Mouse (Mus musculus): Measurements from ENCODE around the gene Gm42417.
A peak's percentile ranks its signal among the peaks of the same experiment; 100 is the strongest.

Gm42417 gene

GRCm38 (mm10) chr1:36563632-36564031 is 24.4 kb upstream of the Gm42417 start:
- no peak for DNase-seq

DNA sequence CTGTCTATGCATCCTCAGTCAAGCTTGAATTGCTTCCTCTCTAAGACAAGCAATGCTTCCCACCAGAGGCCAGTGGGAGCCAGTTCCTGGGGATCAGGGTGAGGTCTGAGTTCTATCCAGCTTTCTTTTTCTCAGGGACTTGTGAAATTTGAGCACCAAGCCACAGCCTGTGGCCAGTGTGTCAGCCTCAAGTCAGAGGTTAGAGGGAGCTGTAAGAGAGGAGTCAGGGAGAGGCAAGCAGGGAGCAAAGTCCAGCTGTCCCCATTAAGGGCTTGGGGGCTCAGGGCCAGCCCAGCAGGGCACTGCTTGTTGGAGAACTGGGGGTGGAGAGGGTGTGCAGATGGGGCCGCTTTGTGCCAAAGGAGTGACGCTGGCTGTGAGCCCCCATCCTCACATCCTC is 24.0 kb upstream of the Gm42417 start:
- DNase-seq, result peak in 1 of 2 experiments; percentile 73

- no peak for DNase-seq
Observed at GRCm38 (mm10) chr1:36562388-36562787, 23.2 kb upstream of the Gm42417 start.

GRCm38 (mm10) chr1:36560903-36561302 is 21.7 kb upstream of the Gm42417 start:
- DNase-seq, result no peak

GRCm38 (mm10) chr1:36559888-36560287 is 20.7 kb upstream of the Gm42417 start:
- no peak for DNase-seq

DNA sequence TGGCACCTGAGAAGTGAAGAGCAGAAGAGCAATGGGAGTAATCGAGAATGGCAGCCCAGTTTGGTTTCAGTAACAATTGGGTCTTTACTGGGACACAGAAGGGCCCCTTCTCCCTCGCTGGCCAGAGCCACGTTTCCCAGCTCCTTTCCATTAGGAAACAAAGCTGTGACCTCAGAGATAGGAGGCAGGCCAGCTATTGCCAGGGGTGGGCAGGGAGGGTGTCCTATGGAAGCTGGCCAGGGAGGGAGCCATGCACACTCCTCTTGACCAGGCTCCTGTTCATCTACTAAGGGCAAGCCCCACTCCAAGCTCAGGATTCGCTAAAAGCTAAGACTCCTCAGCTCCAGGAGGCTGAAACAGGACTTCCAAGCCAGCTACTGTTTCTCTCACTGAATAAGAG is 20.0 kb upstream of the Gm42417 start:
- DNase-seq, result peak in 1 of 2 experiments; percentile 52

- peak; percentile 86 to 88 for DNase-seq
Observed at GRCm38 (mm10) chr1:36558031-36558993, 19.1 kb upstream of the Gm42417 start, which contains the start of gene Sema4c. Gene Sema4c (minus strand): TSS chr1:36558349.

GRCm38 (mm10) chr1:36557457-36558011 is 18.3 kb upstream of the Gm42417 start:
- peak; percentile 91 to 93 for DNase-seq

GRCm38 (mm10) chr1:36556553-36557456 is 17.6 kb upstream of the Gm42417 start:
- peak; percentile 99 to 100 for DNase-seq

GRCm38 (mm10) chr1:36555798-36556395 is 16.7 kb upstream of the Gm42417 start:
- peak; percentile 82 to 89 for DNase-seq

DNA sequence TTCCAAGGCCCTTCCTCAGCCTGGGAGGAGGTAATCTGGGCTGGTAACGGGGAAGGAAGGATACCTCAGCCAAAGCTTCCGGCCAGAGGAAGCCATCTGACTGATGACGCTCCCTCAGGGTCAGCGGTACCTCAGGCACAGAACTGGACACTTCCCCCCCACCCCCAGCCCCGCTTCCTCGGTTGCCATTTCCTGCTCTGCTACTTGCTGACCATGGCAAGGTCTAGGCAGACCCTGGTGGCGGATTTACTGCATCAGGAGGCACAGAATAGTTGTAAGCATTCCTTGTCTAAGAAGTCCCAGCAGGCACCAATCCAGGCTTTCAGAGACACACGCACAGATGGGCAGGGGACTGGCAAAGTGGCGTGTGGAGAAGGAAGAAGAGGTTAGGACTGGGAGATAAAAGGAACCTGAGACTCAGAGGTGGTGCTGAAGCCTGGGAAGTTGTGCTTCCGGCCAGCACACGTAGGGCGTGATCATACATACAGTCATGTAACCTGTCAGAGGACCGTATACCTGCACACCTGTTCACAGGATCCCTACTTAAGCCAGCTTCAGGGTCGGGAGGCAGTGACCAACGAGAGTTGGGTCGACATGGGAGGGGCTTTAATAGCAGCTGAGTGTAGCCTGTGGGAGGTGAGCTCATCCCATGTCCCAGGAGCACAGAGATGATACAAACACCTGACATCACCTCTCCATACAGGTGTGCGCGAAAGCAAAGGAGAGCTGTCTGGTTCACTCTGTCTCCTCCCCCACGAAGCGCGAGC is 15.6 kb upstream of the Gm42417 start:
- DNase-seq, result peak; percentile 67 to 68

DNA sequence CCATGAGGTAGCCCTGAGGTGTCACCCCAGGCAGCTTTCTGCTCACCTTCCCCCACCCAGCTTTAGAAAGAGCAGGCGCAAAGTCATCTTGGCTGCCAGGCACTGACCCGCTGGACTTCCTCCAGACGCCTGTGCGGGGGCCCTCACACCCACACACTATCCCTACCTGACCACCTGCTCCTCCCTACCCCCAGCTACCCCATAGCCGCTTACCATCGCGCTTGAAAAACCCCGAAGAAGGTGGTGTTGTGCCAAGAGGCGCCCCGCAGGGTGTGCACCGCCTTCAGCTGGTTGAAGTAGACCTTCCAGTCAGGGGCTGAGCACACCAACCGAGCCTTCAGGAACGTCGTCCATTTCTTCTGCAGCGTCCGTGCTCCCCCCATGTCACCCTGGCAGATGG is 13.3 kb upstream of the Gm42417 start:
- DNase-seq, result peak; percentile 80 to 87

DNA sequence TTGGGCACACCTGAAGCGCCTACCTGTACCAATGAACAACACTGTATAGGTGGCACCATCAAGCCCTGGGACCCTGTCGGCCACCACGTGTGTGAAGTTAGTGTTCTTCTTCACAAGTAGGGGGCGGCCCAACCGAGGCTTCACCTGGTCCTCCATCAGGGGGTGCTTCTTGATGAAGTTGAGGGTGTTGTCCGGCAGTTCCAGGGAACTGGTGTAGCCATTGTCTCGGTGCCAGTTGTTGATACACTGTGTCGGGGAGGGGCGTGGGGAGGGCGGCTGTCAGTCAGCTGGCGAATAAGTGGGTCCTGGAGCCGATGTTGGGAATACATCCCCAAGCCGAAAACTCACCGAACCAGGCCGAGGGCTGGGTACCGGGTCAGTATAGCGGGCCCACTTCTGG is 12.7 kb upstream of the Gm42417 start:
- no peak for DNase-seq

- DNase-seq, result peak; percentile 54 to 57
Observed at GRCm38 (mm10) chr1:36550075-36550863, 11.0 kb upstream of the Gm42417 start.

DNA sequence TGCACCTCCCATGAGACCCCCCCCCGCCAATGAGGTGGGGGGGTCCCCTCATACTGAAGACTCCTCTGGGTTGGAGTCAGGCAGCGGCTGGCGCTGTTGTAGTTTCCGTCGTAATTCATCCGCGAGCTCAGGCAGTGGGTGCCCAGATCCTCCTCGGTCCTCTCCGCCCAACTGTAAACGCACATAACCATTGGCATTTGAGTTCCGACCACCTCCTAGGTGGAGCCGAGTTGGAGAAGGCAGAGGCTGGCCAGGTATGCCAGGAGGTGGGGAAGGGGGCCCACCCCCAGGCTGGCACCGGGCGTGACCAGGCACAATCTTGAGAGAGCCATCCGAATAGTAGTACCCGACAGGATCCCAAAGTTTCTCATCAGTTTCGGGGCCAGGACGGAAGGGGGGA is 10.3 kb upstream of the Gm42417 start:
- DNase-seq, result no peak

DNA sequence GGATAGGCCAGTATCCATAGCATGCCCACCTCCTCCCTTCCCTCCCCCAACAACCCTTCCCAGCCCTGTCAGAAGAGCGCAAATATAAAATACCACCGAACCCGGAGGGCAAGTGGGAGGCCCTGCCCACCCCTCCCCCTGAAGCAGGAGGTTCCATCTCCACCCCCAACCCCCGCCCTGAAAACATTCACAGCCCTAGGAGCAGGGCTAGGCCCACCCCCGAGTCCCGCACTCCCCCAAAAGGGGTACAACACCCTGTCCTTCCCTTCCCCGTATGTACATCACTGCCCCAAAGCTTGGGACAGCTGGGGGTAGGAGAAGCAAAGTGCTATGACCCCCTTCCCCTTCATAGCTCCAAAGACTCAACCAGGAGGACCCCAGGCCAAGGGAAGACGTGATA is 9.5 kb upstream of the Gm42417 start:
- no peak for DNase-seq

DNA sequence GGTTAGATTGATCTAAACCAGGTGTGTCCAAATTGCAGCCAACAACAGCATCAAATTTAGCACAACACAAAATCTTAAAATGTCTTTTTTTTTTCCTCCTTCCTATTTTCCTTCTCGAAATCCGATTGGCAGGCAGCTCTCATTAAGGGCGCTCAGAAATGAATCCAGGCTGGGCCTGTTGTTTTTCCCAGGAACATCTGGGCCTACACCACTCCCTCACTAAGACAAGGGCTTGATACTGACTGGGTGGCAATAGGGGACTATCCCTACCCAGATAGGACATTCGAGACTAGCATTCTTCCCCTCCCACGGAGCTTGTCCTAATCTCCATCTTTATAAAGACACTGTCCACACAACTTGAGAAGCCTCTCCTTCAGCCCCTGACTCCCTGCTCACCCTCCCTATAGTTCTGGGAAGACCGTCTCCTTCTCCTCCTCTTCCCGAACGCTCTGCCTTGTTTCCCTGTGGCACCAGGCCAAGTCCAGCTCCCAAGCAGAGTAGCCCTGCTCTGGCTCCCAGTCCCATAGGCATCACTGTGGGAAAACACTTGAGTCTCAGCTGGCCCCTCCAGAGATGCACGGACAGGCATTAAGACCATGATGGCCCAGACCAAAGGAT is 8.9 kb upstream of the Gm42417 start:
- DNase-seq, result peak; percentile 72 to 76

GRCm38 (mm10) chr1:36546888-36547471 is 7.8 kb upstream of the Gm42417 start, which contains the start of gene Ankrd39:
Gene Ankrd39 (minus strand): TSS chr1:36547445.
- DNase-seq, result peak; percentile 99

GRCm38 (mm10) chr1:36545845-36546600 is 6.8 kb upstream of the Gm42417 start:
- peak; percentile 61 to 62 for DNase-seq

All from cerebellum, postnatal 10 days (tissue).